Mouse (Mus musculus) CH12.LX (cell line): ENCODE results near the gene Bola3. TPM values are rescaled to one million over a fixed set of nuclear protein-coding genes. Genes with fewer than 3 reads are reported as not detected.

Experiments used
- polyA plus RNA-seq: library from polyadenylated mRNA; unstranded; fragments of >175 nt; gene quantifications from 2 replicates; pipeline ENCODE4 v1.2.1, GENCODE M21; 2012; ENCODE audit warnings: low read depth; ENCODE audit not compliant: insufficient read length
- total RNA-seq, 2 experiments: library from RNA; depleted of rRNA; stranded (reverse); fragments of 300-350 nt in 1 of 2; fragments of >200 nt in 1 of 2; gene quantifications; 2 replicates each; pipeline ENCODE4 v1.2.3; 2012 to 2014

Gene Bola3
- total and polyA plus RNA-seq, 3 experiments: 35.3 to 223 (median 60.5) TPM

Other genes with a start within 250 kb of the Bola3 start
- 3.1 and 3.2 TPM in 2 replicates for gene Ccdc142, start 247.5 kb upstream of the Bola3 start, total RNA-seq (2012; rRNA removed)
- 0.38 and 0.59 TPM in 2 replicates for gene Ccdc142, start 247.5 kb upstream of the Bola3 start, total RNA-seq (2014; rRNA removed)
- 1.1 and 1.7 TPM in 2 replicates for gene Ccdc142, start 247.5 kb upstream of the Bola3 start, polyA plus RNA-seq
- 1.3 and 2.1 TPM in 2 replicates for gene Gm42688, start 247.5 kb upstream of the Bola3 start, total RNA-seq (2012; rRNA removed)
- gene Gm42688, start 247.5 kb upstream of the Bola3 start, total RNA-seq (2014; rRNA removed): 1.2 TPM in 2 replicates
- 1.6 and 2.0 TPM in 2 replicates for gene Gm42688, start 247.5 kb upstream of the Bola3 start, polyA plus RNA-seq
- gene Mrpl53, start 240.1 kb upstream of the Bola3 start, total RNA-seq (2012; rRNA removed): 74.0 and 83.3 TPM in 2 replicates
- 52.2 and 54.2 TPM in 2 replicates for gene Mrpl53, start 240.1 kb upstream of the Bola3 start, total RNA-seq (2014; rRNA removed)
- 52.9 and 55.5 TPM in 2 replicates for gene Mrpl53, start 240.1 kb upstream of the Bola3 start, polyA plus RNA-seq
- 78.9 and 104 TPM in 2 replicates for gene Mogs, start 233.7 kb upstream of the Bola3 start, total RNA-seq (2012; rRNA removed)
- 77.3 and 78.4 TPM in 2 replicates for gene Mogs, start 233.7 kb upstream of the Bola3 start, total RNA-seq (2014; rRNA removed)
- gene Mogs, start 233.7 kb upstream of the Bola3 start, polyA plus RNA-seq: 53.0 and 57.2 TPM in 2 replicates
- 20.4 and 24.1 TPM in 2 replicates for gene Wbp1, start 227.6 kb upstream of the Bola3 start, total RNA-seq (2012; rRNA removed)
- gene Wbp1, start 227.6 kb upstream of the Bola3 start, total RNA-seq (2014; rRNA removed): 23.1 and 27.5 TPM in 2 replicates
- 16.6 and 19.3 TPM in 2 replicates for gene Wbp1, start 227.6 kb upstream of the Bola3 start, polyA plus RNA-seq
- gene Ino80b, start 223.7 kb upstream of the Bola3 start, total RNA-seq (2012; rRNA removed): 26.1 and 26.9 TPM in 2 replicates
- 14.9 and 15.4 TPM in 2 replicates for gene Ino80b, start 223.7 kb upstream of the Bola3 start, total RNA-seq (2014; rRNA removed)
- gene Ino80b, start 223.7 kb upstream of the Bola3 start, polyA plus RNA-seq: 30.4 and 34.2 TPM in 2 replicates
- gene Rtkn, start 213.7 kb upstream of the Bola3 start, total RNA-seq (2012; rRNA removed): 0.59 and 0.68 TPM in 2 replicates
- 0.54 and 1.3 TPM in 2 replicates for gene Rtkn, start 213.7 kb upstream of the Bola3 start, total RNA-seq (2014; rRNA removed)
- gene Rtkn, start 213.7 kb upstream of the Bola3 start, polyA plus RNA-seq: 0.47 and 0.78 TPM in 2 replicates
- 4.7 and 10.3 TPM in 2 replicates for gene Wdr54, start 192.8 kb upstream of the Bola3 start, total RNA-seq (2012; rRNA removed)
- gene Wdr54, start 192.8 kb upstream of the Bola3 start, total RNA-seq (2014; rRNA removed): 4.9 and 7.8 TPM in 2 replicates
- 1.7 and 1.9 TPM in 2 replicates for gene Wdr54, start 192.8 kb upstream of the Bola3 start, polyA plus RNA-seq
- gene 1700003E16Rik, start 192.7 kb upstream of the Bola3 start, total RNA-seq (2012; rRNA removed): 0.34 and 0.38 TPM in 2 replicates
- gene 1700003E16Rik, start 192.7 kb upstream of the Bola3 start, total RNA-seq (2014; rRNA removed): not detected in 2 replicates
- gene 1700003E16Rik, start 192.7 kb upstream of the Bola3 start, polyA plus RNA-seq: 0.23 and 0.25 TPM in 2 replicates
- 17.8 and 19.8 TPM in 2 replicates for gene Dctn1, start 183.2 kb upstream of the Bola3 start, total RNA-seq (2012; rRNA removed)
- gene Dctn1, start 183.2 kb upstream of the Bola3 start, total RNA-seq (2014; rRNA removed): 12.2 and 12.8 TPM in 2 replicates
- gene Dctn1, start 183.2 kb upstream of the Bola3 start, polyA plus RNA-seq: 36.4 and 37.3 TPM in 2 replicates
- gene Slc4a5, start 129.3 kb upstream of the Bola3 start, total RNA-seq (2012; rRNA removed): 0.13 and 0.38 TPM in 2 replicates
- gene Slc4a5, start 129.3 kb upstream of the Bola3 start, total RNA-seq (2014; rRNA removed): not detected in 2 replicates
- gene Slc4a5, start 129.3 kb upstream of the Bola3 start, polyA plus RNA-seq: 0.21 TPM in 1 of 2 replicates, not detected in the other
- gene Mthfd2, start 23.2 kb upstream of the Bola3 start, total RNA-seq (2012; rRNA removed): 227 and 351 TPM in 2 replicates
- 281 and 286 TPM in 2 replicates for gene Mthfd2, start 23.2 kb upstream of the Bola3 start, total RNA-seq (2014; rRNA removed)
- gene Mthfd2, start 23.2 kb upstream of the Bola3 start, polyA plus RNA-seq: 317 and 327 TPM in 2 replicates
- 82.6 and 85.5 TPM in 2 replicates for gene Mob1a, start 23.1 kb upstream of the Bola3 start, total RNA-seq (2012; rRNA removed)
- 182 and 200 TPM in 2 replicates for gene Mob1a, start 23.1 kb upstream of the Bola3 start, total RNA-seq (2014; rRNA removed)
- gene Mob1a, start 23.1 kb upstream of the Bola3 start, polyA plus RNA-seq: 82.4 and 99.8 TPM in 2 replicates
- gene Tet3, start 109.9 kb downstream of the Bola3 start, total RNA-seq (2012; rRNA removed): 5.6 and 8.2 TPM in 2 replicates
- gene Tet3, start 109.9 kb downstream of the Bola3 start, total RNA-seq (2014; rRNA removed): 2.2 and 3.2 TPM in 2 replicates
- 6.4 and 10.0 TPM in 2 replicates for gene Tet3, start 109.9 kb downstream of the Bola3 start, polyA plus RNA-seq
- gene Dguok, start 157.8 kb downstream of the Bola3 start, total RNA-seq (2012; rRNA removed): 11.1 and 11.5 TPM in 2 replicates
- gene Dguok, start 157.8 kb downstream of the Bola3 start, total RNA-seq (2014; rRNA removed): 14.6 and 16.7 TPM in 2 replicates
- gene Dguok, start 157.8 kb downstream of the Bola3 start, polyA plus RNA-seq: 8.0 and 8.7 TPM in 2 replicates
- 0.84 and 1.1 TPM in 2 replicates for gene Actg2, start 187.1 kb downstream of the Bola3 start, total RNA-seq (2012; rRNA removed)
- gene Actg2, start 187.1 kb downstream of the Bola3 start, total RNA-seq (2014; rRNA removed): 1.6 and 1.8 TPM in 2 replicates
- gene Actg2, start 187.1 kb downstream of the Bola3 start, polyA plus RNA-seq: 4.0 and 5.6 TPM in 2 replicates
- gene Stambp, start 223.6 kb downstream of the Bola3 start, total RNA-seq (2012; rRNA removed): 4.2 and 4.6 TPM in 2 replicates
- 3.3 and 4.1 TPM in 2 replicates for gene Stambp, start 223.6 kb downstream of the Bola3 start, total RNA-seq (2014; rRNA removed)
- gene Stambp, start 223.6 kb downstream of the Bola3 start, polyA plus RNA-seq: 10.2 and 11.4 TPM in 2 replicates